Mouse (Mus musculus) CD8-positive naive resting alpha-beta T cell, adult 2 months (primary cell): ENCODE measurements around the gene Phactr1.
"Not testable (repeated sequence)": the region's sequence is repeated elsewhere in the genome, so short reads cannot be mapped to it uniquely, and the experiment has no call there.

Experiments used
- DNase-seq, 2 experiments: peaks; one replicate each; pipeline ENCODE4 v3.0.0; 2022; ENCODE audit warnings: low read depth in 2 of 2, low spot score in 2 of 2

The Phactr1 gene

DNA sequence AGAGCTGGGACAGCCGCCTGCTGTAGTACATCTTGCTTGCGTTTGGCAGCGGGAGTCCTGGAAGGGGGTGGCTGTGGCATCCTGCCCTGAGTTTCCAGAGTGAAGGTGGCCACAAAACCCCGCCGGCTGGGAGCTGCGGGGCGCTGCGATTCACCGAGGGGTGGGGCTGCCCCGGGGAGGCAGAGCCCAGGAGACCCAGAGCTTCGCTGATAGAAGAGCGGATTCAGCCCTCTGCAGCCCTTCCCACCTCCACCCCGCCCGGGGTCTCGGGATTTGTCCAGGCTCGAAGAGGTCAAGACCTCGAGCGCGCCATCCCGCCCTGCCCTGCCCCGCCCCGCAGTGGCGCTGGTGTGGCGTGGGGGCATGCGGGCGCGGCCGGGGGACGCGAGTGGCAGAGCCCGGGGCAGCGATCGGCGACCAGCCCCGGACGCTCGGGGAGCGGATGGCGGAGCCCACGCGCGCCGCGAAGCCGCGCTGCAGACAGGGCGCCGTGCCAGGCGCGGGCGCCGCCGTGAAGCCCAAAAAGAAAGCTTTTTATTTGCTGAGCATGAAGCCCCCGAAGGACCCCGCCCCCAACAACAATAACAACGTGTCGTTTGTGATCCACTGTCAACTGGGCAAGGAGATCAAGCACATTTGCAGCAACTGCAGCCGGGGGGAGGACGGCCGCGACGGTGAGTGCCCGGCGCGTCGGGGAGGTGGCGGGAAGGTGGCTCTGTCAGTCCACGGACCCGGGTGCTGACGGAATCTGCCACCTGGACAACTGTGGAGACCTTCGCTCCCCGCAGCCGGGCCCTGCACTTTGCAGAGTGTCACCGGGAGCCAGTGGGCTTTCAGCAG is 236.0 kb downstream of the Phactr1 start:
- no peak for DNase-seq

- no peak for DNase-seq
Measured at GRCm38 (mm10) chr13:42917251-42917650, 236.8 kb downstream of the Phactr1 start.

GRCm38 (mm10) chr13:42920062-42920461 is 239.6 kb downstream of the Phactr1 start:
- no peak for DNase-seq

GRCm38 (mm10) chr13:42921769-42922450 is 241.5 kb downstream of the Phactr1 start:
- DNase-seq: no peak

GRCm38 (mm10) chr13:42927778-42928177 is 247.4 kb downstream of the Phactr1 start:
- DNase-seq: no peak

GRCm38 (mm10) chr13:42929529-42930235 is 249.3 kb downstream of the Phactr1 start:
- no peak for DNase-seq

DNA sequence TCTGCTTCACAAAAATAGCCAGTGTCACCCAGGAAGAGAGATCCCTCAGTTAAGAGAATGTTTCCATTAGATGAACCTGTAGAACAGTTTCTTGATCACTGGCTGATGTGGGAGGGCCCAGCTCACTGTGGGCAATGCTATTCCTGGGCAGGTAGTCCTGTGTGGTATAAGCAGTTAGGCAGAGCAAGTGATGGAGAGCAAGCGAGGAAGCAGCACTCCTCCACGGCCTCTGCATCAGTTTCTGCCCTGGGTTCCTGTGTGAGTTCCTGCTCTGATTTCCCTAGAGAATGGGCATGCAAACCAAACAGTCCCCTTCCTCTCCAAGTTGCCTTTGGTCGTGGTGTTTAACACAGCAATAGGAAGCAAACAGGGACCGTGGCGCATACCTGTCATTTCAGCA is 251.6 kb downstream of the Phactr1 start:
- no peak for DNase-seq

GRCm38 (mm10) chr13:42934538-42935126 is 254.2 kb downstream of the Phactr1 start:
- no peak for DNase-seq

GRCm38 (mm10) chr13:42937871-42938270 is 257.4 kb downstream of the Phactr1 start:
- no peak for DNase-seq

GRCm38 (mm10) chr13:42938346-42938745 is 257.9 kb downstream of the Phactr1 start:
- no peak for DNase-seq

- DNase-seq: no peak
Measured at GRCm38 (mm10) chr13:42940271-42940670, 259.8 kb downstream of the Phactr1 start.

DNA sequence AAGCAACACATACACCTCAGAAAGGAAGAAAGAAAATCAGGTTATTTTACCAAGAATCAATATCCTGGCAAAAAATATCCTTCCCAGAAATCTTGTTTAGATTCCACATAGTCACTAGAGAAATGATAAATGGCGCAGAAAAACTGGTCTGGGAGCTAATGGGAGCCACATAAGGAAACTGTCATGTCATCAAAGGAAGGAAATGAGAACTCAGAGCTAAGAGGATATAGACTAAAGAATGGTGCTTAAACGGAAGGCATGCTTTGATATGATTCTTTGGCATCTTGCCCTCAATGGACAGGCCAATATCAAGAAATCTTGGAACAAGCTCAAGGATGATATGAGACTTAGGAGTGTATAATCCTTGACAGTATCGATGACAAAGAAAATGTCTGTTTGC is 263.7 kb downstream of the Phactr1 start:
- no peak for DNase-seq

DNA sequence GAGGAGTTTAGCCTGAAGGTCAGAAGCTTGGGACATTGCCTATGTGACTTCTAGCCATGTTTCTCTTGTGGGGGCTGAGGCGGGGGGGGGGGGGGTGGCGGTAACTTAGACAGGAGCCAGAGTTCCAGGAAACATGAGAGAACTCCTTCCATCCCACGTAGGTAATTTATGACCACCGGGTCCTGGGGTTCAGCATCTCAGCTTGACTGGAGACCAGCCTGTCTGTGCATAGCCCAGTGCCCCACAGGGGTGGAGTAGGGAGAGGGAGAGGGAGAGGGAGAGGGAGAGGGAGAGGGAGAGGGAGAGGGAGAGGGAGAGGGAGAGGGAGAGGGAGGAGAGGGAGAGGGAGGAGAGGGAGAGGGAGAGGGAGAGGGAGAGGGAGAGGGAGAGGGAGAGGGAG is 264.8 kb downstream of the Phactr1 start:
- DNase-seq: not testable (repeated sequence)

DNA sequence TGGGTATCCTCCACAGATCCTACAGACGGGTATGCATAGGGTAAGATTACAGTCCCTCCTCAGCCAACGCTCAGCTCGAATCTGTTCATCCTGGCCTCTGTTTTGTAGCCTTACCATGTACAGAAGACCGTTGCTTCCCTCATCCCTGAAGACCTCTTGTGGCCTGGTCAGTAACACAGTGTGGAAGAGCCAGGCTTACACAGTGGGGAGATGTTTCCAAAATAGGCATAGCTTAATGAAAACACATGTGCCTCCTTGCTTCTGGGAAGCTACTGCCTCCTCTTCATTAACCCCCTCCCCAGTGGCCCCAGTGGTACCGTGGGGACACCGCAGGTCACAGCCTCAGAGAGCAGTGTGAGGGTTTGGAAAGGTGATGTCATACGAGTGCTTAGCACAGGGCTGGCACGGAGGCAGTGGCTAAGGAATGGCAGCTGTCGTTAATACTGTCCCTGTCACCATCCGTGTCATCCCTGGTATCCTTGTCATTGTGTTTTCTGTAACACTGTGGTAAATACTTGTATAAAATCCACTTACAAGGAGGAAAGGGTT is 268.4 kb downstream of the Phactr1 start:
- DNase-seq: no peak

GRCm38 (mm10) chr13:42949336-42949735 is 268.9 kb downstream of the Phactr1 start:
- no peak for DNase-seq

DNA sequence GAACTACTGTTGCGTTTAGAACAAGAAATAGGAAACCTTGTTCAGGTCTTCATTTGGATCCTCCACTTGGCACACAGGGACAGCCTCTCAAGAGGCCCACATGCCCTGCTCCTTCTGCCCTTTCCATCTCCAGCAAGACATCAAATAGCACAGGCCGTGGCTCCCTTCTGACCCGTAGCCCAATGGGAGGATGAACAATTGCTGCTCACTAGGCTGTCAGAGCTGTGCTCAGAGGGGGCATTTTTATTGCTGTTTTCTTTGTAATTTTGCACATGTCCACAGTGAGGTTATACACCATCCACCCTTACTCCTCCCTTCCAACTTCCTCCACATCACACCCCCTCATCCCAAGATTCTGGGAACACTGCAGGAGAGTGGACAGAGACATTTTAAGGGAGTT is 269.6 kb downstream of the Phactr1 start:
- DNase-seq: no peak

- DNase-seq: no peak
Measured at GRCm38 (mm10) chr13:42952037-42952721, 271.8 kb downstream of the Phactr1 start.

DNA sequence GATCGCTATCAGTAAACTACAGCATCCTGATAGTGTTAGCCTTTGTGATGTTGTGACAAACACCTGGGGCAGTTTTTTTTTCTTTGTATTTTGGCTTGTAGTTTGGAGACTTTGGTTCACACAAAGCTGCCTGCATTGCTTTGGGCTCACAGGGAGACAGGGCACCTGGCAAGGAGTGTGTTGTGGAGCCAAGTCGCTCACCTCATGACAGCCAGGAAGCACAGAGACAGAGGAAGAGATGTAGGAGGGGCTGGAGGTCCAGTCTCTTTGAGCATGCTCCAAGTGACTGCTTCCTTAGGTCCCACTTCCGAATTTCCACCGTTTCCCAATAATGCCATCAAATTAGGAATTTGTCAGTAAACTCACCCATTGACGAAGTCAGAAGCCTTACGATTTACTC is 272.6 kb downstream of the Phactr1 start:
- no peak for DNase-seq

- DNase-seq: no peak
Measured at GRCm38 (mm10) chr13:42954116-42954515, 273.7 kb downstream of the Phactr1 start.

- DNase-seq: no peak
Measured at GRCm38 (mm10) chr13:42956327-42956726, 275.9 kb downstream of the Phactr1 start.

DNA sequence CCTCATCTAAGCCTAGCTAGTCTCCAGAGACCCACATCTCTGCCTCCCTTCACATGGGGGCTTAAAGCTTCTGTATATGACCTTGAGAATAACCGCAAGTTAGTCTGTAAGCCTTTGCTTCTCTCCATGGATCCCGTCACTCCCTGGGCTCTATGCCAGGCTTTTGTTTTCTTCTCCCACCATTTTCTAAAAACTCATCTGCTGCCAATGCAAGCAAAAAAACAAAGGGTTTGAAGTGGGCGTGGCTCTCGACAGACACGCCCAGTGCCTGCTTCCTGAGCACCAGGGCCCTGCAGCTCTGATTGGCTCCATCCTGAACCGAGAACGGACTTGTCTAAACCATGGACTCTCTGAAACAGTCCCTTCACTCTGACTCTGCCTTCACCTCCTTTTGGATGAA is 277.4 kb downstream of the Phactr1 start:
- DNase-seq: no peak
